Mouse (Mus musculus): ENCODE measurements around the gene Ephx4. TPM values are rescaled to one million over a fixed set of nuclear protein-coding genes. Genes with fewer than 3 reads are reported as not detected.

Gene Ephx4
- total and polyA plus RNA-seq, 3 experiments = 0.81 TPM; not detected in 2

DNA sequence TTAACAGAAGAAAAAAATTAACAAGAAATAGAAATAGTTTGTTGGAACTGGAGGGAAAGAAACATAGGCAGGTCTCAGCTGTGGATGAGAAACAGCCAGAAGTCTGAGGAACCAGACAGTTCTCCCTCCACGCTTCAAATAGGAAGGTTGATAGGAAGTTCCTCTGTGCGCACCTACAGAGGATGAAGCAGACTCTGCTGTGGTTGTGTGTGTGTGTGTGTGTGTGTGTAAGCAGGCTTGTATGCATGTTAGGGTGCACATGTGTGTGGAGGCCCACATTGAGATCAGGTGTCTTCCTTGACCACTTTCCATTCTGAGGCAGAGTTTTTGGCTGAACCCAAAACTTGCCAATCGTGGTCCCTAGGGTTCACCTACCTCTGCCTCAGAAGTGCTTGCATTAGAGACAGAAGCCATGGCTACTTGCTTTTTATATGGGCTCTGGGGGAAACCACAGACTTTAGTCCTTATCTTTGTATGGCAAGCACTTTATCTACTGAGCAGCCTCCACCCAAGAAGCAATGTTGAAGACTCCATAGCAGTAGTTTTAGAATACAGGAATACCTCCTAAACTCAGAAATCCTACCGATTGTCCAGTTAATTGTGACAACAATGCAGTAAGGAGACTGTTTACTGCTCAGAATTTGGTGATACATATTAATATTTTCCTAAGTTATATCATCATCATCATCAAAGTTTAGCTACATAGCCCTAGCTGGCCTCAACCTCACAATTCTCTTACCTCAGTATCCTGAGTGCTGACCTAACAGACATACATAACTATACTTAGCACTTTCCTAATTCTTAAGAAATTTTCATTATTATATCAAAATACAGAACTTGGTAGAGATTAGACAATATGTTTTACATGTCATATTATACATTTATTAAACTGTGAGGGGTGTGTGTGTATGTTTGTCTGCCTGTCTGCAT is 59.9 kb downstream of the Ephx4 start:
- Histone ChIP-seq H3K4me1 (ENCODE audit: control insufficient read depth in 1 of 2, insufficient read depth in 2 of 2) (peaks cover 4 to 21% of the 10 kb centered on the region in 2 experiments; a peak in 2 of 4 replicates), H3K4me3 (replicated peaks in 1 of 3; ENCODE audit: low read depth in 2 of 3, low read length in 2 of 3, poor library complexity in 1 of 3) (no peak overlapping the region), H3K27me3 (replicated peaks) (no peaks in the 10 kb centered on the region), H3K4me2 (ENCODE audit: insufficient read depth, low read depth, poor library complexity, severe bottlenecking) (no peak overlapping the region), H3K9ac (ENCODE audit: insufficient read depth, low read depth) (no peak overlapping the region), H3K27ac (ENCODE audit: insufficient read depth, low read depth) (no peak overlapping the region), H3K79me2 (replicated peaks; ENCODE audit: control insufficient read depth, extremely low read depth, insufficient read depth, poor library complexity, severe bottlenecking) (no peaks in the 10 kb centered on the region), H3K9me3 (replicated peaks; ENCODE audit: low read length) (no peaks in the 10 kb centered on the region), H3K36me3 (replicated peaks in 1 of 2; ENCODE audit: control insufficient read depth in 1 of 2, insufficient read depth in 1 of 2, low read length in 1 of 2) (peaks cover 2 to 14% of the 10 kb centered on the region in 2 experiments)
- in situ Hi-C loops (cut with MboI; ENCODE audit: low pct_ligation_motif_present, low pct_unique_long_range_greater_than_20kb, low sequenced_read_pairs) = no loop called here
- dilution Hi-C loops (cut with MboI; ENCODE audit: extremely low pct_ligation_motif_present, extremely low pct_unique_long_range_greater_than_20kb, low sequenced_read_pairs) = no loop called here
- no peak for DNase-seq (ENCODE audit: extremely low read depth)
- TF ChIP-seq NRF1 (IDR thresholded peaks at IDR 0.05; ENCODE audit: low read depth, low read length) (no peak), UBTF (IDR thresholded peaks at IDR 0.05; ENCODE audit: low read depth, low read length) (no peak), SMC3 (IDR thresholded peaks at IDR 0.05; ENCODE audit: low read depth, low read length) (no peak), ZC3H11A (IDR thresholded peaks at IDR 0.05; ENCODE audit: low read depth, low read length) (no peak), MXI1 (IDR thresholded peaks at IDR 0.05; ENCODE audit: low read depth, low read length) (no peak), RCOR1 (conservative IDR thresholded peaks at IDR 0.05; ENCODE audit: low read depth, low read length) (no peak), USF1 (IDR thresholded peaks at IDR 0.05; ENCODE audit: low read depth, low read length) (no peak), USF2 (conservative IDR thresholded peaks at IDR 0.05; ENCODE audit: low read depth, low read length) (no peak), TBP (conservative IDR thresholded peaks at IDR 0.05; ENCODE audit: low read depth, low read length) (no peak), BHLHE40 (IDR thresholded peaks at IDR 0.05; ENCODE audit: low read depth, low read length) (no peak), CHD2 (IDR thresholded peaks at IDR 0.05; ENCODE audit: low read length) (no peak), IRF4 (IDR thresholded peaks at IDR 0.05; ENCODE audit: low read depth, low read length) (no peak), JUN (IDR thresholded peaks at IDR 0.05; ENCODE audit: insufficient read depth, low read depth, low read length) (no peak), ZMIZ1 (IDR thresholded peaks at IDR 0.05; ENCODE audit: low read depth, low read length) (no peak)

DNA sequence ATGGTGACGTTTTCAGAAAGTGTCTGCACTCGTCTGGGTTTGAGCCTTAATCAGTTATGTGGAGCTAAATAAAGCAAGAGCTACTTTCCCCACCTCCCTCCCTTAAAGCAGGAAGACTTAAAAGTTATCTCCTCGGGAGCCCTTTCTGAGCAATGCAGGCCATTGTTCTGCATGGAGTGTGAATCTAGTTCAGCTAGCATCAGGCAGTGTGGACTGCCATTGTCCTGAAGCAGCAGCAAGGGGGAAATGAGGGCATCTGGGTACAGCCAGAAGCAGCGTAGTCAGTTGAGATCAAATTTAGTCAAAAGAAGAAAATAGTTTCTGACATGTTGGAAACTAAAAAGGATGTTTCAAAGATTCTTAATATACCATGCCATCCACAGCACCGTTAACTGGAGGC is 64.0 kb downstream of the Ephx4 start:
- in situ Hi-C loops (cut with MboI; ENCODE audit: low pct_ligation_motif_present, low pct_unique_long_range_greater_than_20kb, low sequenced_read_pairs) = no loop called here
- H3K27ac ChIP-seq (ENCODE audit: insufficient read depth, low read depth) = no peak overlapping the region
- no peak overlapping the region for H3K4me2 ChIP-seq (ENCODE audit: insufficient read depth, low read depth, poor library complexity, severe bottlenecking)
- no peaks in the 10 kb centered on the region for H3K27me3 ChIP-seq (replicated peaks)
- DNase-seq (ENCODE audit: extremely low read depth) = no peak
- H3K36me3 ChIP-seq (replicated peaks in 1 of 2; ENCODE audit: control insufficient read depth in 1 of 2, insufficient read depth in 1 of 2, low read length in 1 of 2) = peaks cover 0 to 15% of the 10 kb centered on the region in 2 experiments
- TF ChIP-seq UBTF (IDR thresholded peaks at IDR 0.05; ENCODE audit: low read depth, low read length) (no peak), ZMIZ1 (IDR thresholded peaks at IDR 0.05; ENCODE audit: low read depth, low read length) (no peak), RCOR1 (conservative IDR thresholded peaks at IDR 0.05; ENCODE audit: low read depth, low read length) (no peak), CHD2 (IDR thresholded peaks at IDR 0.05; ENCODE audit: low read length) (no peak), SMC3 (IDR thresholded peaks at IDR 0.05; ENCODE audit: low read depth, low read length) (no peak), E2F4 (IDR thresholded peaks at IDR 0.05; ENCODE audit: insufficient replicate concordance, low read depth, low read length) (no peak), POLR2A (IDR thresholded peaks at IDR 0.05; ENCODE audit: low read depth, low read length) (no peak), PAX5 (IDR thresholded peaks at IDR 0.05; ENCODE audit: low read length) (no peak), ETS1 (conservative IDR thresholded peaks at IDR 0.05; ENCODE audit: low read depth, low read length) (no peak), EP300 (IDR thresholded peaks at IDR 0.05; ENCODE audit: low read length) (no peak), NRF1 (IDR thresholded peaks at IDR 0.05; ENCODE audit: low read depth, low read length) (no peak), MAX (IDR thresholded peaks at IDR 0.05; ENCODE audit: low read length) (no peak)
- no peak overlapping the region for H3K4me3 ChIP-seq (replicated peaks in 1 of 3; ENCODE audit: low read depth in 2 of 3, low read length in 2 of 3, poor library complexity in 1 of 3)
- H3K9ac ChIP-seq (ENCODE audit: insufficient read depth, low read depth) = no peak overlapping the region
- H3K9me3 ChIP-seq (replicated peaks; ENCODE audit: low read length) = no peaks in the 10 kb centered on the region
- H3K4me1 ChIP-seq (ENCODE audit: control insufficient read depth in 1 of 2, insufficient read depth in 2 of 2) = peaks cover 0 to 11% of the 10 kb centered on the region in 2 experiments; a peak in 2 of 4 replicates
- H3K79me2 ChIP-seq (replicated peaks; ENCODE audit: control insufficient read depth, extremely low read depth, insufficient read depth, poor library complexity, severe bottlenecking) = no peaks in the 10 kb centered on the region
- dilution Hi-C loops (cut with MboI; ENCODE audit: extremely low pct_ligation_motif_present, extremely low pct_unique_long_range_greater_than_20kb, low sequenced_read_pairs) = no loop called here

Data from CH12.LX (cell line).